Mouse (Mus musculus): Measurements from ENCODE around the gene Iffo2. TPM values are rescaled to one million over a fixed set of nuclear protein-coding genes. Genes with fewer than 3 reads are reported as not detected.
A peak's percentile ranks its signal among the peaks of the same experiment; 100 is the strongest.

The Iffo2 gene
- polyA plus RNA-seq, 1 experiment = 2.6 TPM

DNA sequence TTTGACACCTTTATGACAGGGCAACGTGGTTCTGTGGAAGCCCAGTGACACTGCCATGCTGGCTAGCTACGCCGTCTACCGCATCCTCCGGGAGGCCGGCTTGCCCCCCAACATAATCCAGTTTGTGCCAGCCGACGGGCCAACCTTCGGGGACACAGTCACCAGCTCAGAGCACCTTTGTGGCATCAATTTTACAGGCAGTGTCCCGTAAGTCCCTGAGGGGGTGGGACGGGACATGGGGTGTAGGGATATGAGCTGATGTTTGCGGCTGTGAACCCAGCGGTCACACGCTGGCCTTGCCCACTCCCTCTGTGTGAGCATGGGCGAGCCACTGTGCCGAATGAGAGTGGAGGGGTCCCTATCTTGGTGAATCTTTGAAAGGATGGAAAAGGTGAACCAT, 108.0 kb downstream of the Iffo2 start:
- H3K4me3 ChIP-seq (ENCODE audit: low read depth, low read length) = no peak overlapping the region
- no peak for TF ChIP-seq POLR2A (IDR thresholded peaks at IDR 0.05; ENCODE audit: low read depth, low read length)
- TF ChIP-seq CTCF (IDR thresholded peaks at IDR 0.05; ENCODE audit: extremely low read depth, insufficient read length, insufficient replicate concordance, low read depth, low read length) = no peak
- WGBS = 92% methylated on average over 16 of the region's 16 CpGs
- H3K27me3 ChIP-seq (ENCODE audit: control insufficient read depth, insufficient read depth, low read length) = peaks cover 26% of the 10 kb centered on the region
- H3K4me1 ChIP-seq (ENCODE audit: control insufficient read depth, insufficient read depth, insufficient read length, low read length) = peaks cover 22% of the 10 kb centered on the region
- peaks cover 32% of the 10 kb centered on the region for H3K36me3 ChIP-seq (ENCODE audit: control insufficient read depth, insufficient read depth, low read length)
- H3K27ac ChIP-seq (ENCODE audit: insufficient read depth, low read depth, low read length) = no peak overlapping the region

- Histone ChIP-seq H3K36me3 (ENCODE audit: control insufficient read depth, insufficient read depth, low read length) (peaks cover 36% of the 10 kb centered on the region), H3K4me1 (ENCODE audit: control insufficient read depth, insufficient read depth, insufficient read length, low read length) (peaks cover 22% of the 10 kb centered on the region), H3K4me3 (ENCODE audit: low read depth, low read length) (no peak overlapping the region), H3K27ac (ENCODE audit: insufficient read depth, low read depth, low read length) (no peak overlapping the region), H3K27me3 (ENCODE audit: control insufficient read depth, insufficient read depth, low read length) (peaks cover 26% of the 10 kb centered on the region)
- no peak for TF ChIP-seq CTCF (IDR thresholded peaks at IDR 0.05; ENCODE audit: extremely low read depth, insufficient read length, insufficient replicate concordance, low read depth, low read length)
- TF ChIP-seq POLR2A (IDR thresholded peaks at IDR 0.05; ENCODE audit: low read depth, low read length) = no peak
- WGBS = 30% methylated on average over 12 of the region's 12 CpGs
These were observed 109.5 kb downstream of the Iffo2 start for GRCm38 (mm10) chr4:139639801-139640200.

DNA sequence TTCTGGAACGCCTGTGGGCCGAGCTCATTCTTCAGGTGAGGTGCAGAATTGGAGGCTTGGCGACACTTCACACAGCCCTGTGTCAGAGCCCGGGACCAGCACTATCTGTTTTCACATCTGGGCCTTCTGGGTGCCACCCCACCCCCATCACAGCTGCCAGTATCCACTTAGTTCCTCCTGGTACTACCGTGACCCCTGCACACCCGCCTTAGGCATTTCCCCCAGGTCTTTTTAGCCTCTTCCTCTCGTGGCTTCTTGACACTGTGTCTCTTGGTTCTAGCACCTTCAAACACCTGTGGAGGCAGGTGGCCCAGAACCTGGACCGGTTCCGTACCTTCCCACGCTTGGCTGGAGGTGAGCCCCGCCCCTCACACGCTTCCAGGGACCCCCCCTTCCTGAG, 110.0 kb downstream of the Iffo2 start:
- Histone ChIP-seq H3K27me3 (ENCODE audit: control insufficient read depth, insufficient read depth, low read length) (peaks cover 26% of the 10 kb centered on the region), H3K27ac (ENCODE audit: insufficient read depth, low read depth, low read length) (no peak overlapping the region), H3K4me1 (ENCODE audit: control insufficient read depth, insufficient read depth, insufficient read length, low read length) (peaks cover 22% of the 10 kb centered on the region), H3K4me3 (ENCODE audit: low read depth, low read length) (no peak overlapping the region), H3K36me3 (ENCODE audit: control insufficient read depth, insufficient read depth, low read length) (peaks cover 36% of the 10 kb centered on the region)
- 46% methylated on average over 12 of the region's 12 CpGs for WGBS
- no peak for TF ChIP-seq CTCF (IDR thresholded peaks at IDR 0.05; ENCODE audit: extremely low read depth, insufficient read length, insufficient replicate concordance, low read depth, low read length)
- no peak for TF ChIP-seq POLR2A (IDR thresholded peaks at IDR 0.05; ENCODE audit: low read depth, low read length)

GRCm38 (mm10) chr4:139640775-139641174, 110.4 kb downstream of the Iffo2 start:
- WGBS = 47% methylated on average over 6 of the region's 6 CpGs
- TF ChIP-seq POLR2A (IDR thresholded peaks at IDR 0.05; ENCODE audit: low read depth, low read length) = no peak
- peaks cover 32% of the 10 kb centered on the region for H3K36me3 ChIP-seq (ENCODE audit: control insufficient read depth, insufficient read depth, low read length)
- peaks cover 22% of the 10 kb centered on the region for H3K4me1 ChIP-seq (ENCODE audit: control insufficient read depth, insufficient read depth, insufficient read length, low read length)
- H3K27me3 ChIP-seq (ENCODE audit: control insufficient read depth, insufficient read depth, low read length) = peaks cover 25% of the 10 kb centered on the region
- no peak overlapping the region for H3K27ac ChIP-seq (ENCODE audit: insufficient read depth, low read depth, low read length)
- no peak overlapping the region for H3K4me3 ChIP-seq (ENCODE audit: low read depth, low read length)

DNA sequence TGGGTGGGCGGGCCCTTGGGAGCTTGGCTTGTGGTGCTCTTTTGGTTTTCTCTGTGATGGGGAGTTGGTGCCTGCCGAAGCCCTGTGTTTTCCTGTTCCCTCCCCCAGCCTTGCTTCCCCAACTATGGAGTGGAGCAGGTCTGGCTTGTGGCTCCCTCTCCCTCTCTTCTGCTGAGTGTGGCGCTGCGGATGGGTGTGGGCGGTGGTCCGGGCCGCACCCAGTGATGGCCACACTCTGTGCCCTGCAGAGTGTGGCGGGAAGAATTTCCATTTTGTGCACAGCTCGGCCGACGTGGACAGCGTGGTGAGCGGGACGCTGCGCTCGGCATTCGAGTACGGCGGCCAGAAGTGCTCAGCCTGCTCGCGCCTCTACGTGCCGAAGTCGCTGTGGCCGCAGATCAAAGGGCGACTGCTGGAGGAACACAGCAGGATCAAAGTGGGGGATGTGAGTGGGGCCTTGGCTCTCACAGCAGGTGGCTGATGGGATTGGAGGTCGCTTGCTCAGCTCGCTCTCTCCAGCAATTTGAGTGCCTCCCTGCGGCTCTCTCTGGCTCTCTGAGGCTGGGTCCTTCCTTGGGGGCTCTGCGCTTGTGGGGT, 111.6 kb downstream of the Iffo2 start:
- no peak overlapping the region for H3K27ac ChIP-seq (ENCODE audit: insufficient read depth, low read depth, low read length)
- H3K4me3 ChIP-seq (ENCODE audit: low read depth, low read length) = peak overlapping the region; percentile 17; the same call in 1 of the 2 replicates
- WGBS = 19% methylated on average over 30 of the region's 30 CpGs
- H3K27me3 ChIP-seq (ENCODE audit: control insufficient read depth, insufficient read depth, low read length) = peaks cover 20% of the 10 kb centered on the region
- TF ChIP-seq POLR2A (IDR thresholded peaks at IDR 0.05; ENCODE audit: low read depth, low read length) (no peak), CTCF (IDR thresholded peaks at IDR 0.05; ENCODE audit: extremely low read depth, insufficient read length, insufficient replicate concordance, low read depth, low read length) (no peak)
- H3K4me1 ChIP-seq (ENCODE audit: control insufficient read depth, insufficient read depth, insufficient read length, low read length) = peaks cover 22% of the 10 kb centered on the region
- H3K36me3 ChIP-seq (ENCODE audit: control insufficient read depth, insufficient read depth, low read length) = peaks cover 28% of the 10 kb centered on the region

- H3K4me3 ChIP-seq (ENCODE audit: low read depth, low read length) = no peak overlapping the region
- peaks cover 27% of the 10 kb centered on the region for H3K36me3 ChIP-seq (ENCODE audit: control insufficient read depth, insufficient read depth, low read length)
- WGBS = 13% methylated on average over 9 of the region's 9 CpGs
- peaks cover 9% of the 10 kb centered on the region for H3K4me1 ChIP-seq (ENCODE audit: control insufficient read depth, insufficient read depth, insufficient read length, low read length)
- TF ChIP-seq POLR2A (IDR thresholded peaks at IDR 0.05; ENCODE audit: low read depth, low read length) (no peak), CTCF (IDR thresholded peaks at IDR 0.05; ENCODE audit: extremely low read depth, insufficient read length, insufficient replicate concordance, low read depth, low read length) (peak; percentile 84)
- peaks cover 19% of the 10 kb centered on the region for H3K27me3 ChIP-seq (ENCODE audit: control insufficient read depth, insufficient read depth, low read length)
- no peak overlapping the region for H3K27ac ChIP-seq (ENCODE audit: insufficient read depth, low read depth, low read length)
These were observed 113.6 kb downstream of the Iffo2 start for GRCm38 (mm10) chr4:139643972-139644371.

GRCm38 (mm10) chr4:139646916-139647315, 116.6 kb downstream of the Iffo2 start:
- 92% methylated on average over 7 of the region's 7 CpGs for WGBS
- H3K4me3 ChIP-seq (ENCODE audit: low read depth, low read length) = no peak overlapping the region
- H3K27me3 ChIP-seq (ENCODE audit: control insufficient read depth, insufficient read depth, low read length) = 0 out of 2 replicates have a peak, but pooled peaks cover 6% of the 10 kb centered on the region
- no peak overlapping the region for H3K27ac ChIP-seq (ENCODE audit: insufficient read depth, low read depth, low read length)
- H3K36me3 ChIP-seq (ENCODE audit: control insufficient read depth, insufficient read depth, low read length) = peaks cover 24% of the 10 kb centered on the region
- peaks cover 21% of the 10 kb centered on the region for H3K4me1 ChIP-seq (ENCODE audit: control insufficient read depth, insufficient read depth, insufficient read length, low read length)
- peak; percentile 58; the same call in 1 of the 2 replicates for TF ChIP-seq CTCF (IDR thresholded peaks at IDR 0.05; ENCODE audit: extremely low read depth, insufficient read length, insufficient replicate concordance, low read depth, low read length)
- TF ChIP-seq POLR2A (IDR thresholded peaks at IDR 0.05; ENCODE audit: low read depth, low read length) = no peak

Measured in small intestine, adult 2 months (tissue).